Mouse (Mus musculus): ENCODE results near the gene Nr1d1.

GRCm38 (mm10) chr11:98752562-98753140 lies 22.5 kb downstream of the Nr1d1 start:
- TF ChIP-seq EP300 (IDR thresholded peaks at IDR 0.05), result no peak
- no peak for TF ChIP-seq CTCF (IDR thresholded peaks at IDR 0.05)
